Mouse (Mus musculus) neural tube, embryonic 14.5 days (tissue): Measurements from ENCODE around the gene Tmem132b. TPM values are rescaled to one million over a fixed set of nuclear protein-coding genes. Genes with fewer than 3 reads are reported as not detected.

ENCODE experiments used
- ATAC-seq: fragments of 200-750 bp; cut with Nextera tagmentation; 2 replicates; pipeline ENCODE4 v1.8.0; 2017; ENCODE audit warnings: low read depth, mild to moderate bottlenecking, moderate TSS enrichment, moderate library complexity
- H3K27ac ChIP-seq: fragments of 300-500 bp; sonication (generic); 2 replicates; pipeline ENCODE4 v1.5.1; 2014; ENCODE audit warnings: low read depth, mild to moderate bottlenecking, control low read depth, low read length, moderate library complexity, mixed read lengths
- H3K27me3 ChIP-seq: fragments of 300-500 bp; sonication (generic); 2 replicates; pipeline ENCODE4 v1.6.1; 2014; ENCODE audit warnings: low read length; ENCODE audit not compliant: control insufficient read depth, insufficient read depth
- H3K36me3 ChIP-seq: fragments of 300-500 bp; sonication (generic); 2 replicates; pipeline ENCODE4 v1.6.1; 2014; ENCODE audit warnings: low read length, mixed read lengths; ENCODE audit not compliant: control insufficient read depth, insufficient read depth
- H3K4me1 ChIP-seq: fragments of 300-500 bp; sonication (generic); 2 replicates; pipeline ENCODE4 v1.6.1; 2014; ENCODE audit warnings: low read length; ENCODE audit not compliant: control insufficient read depth, insufficient read depth
- H3K4me2 ChIP-seq: fragments of 300-500 bp; sonication (generic); 2 replicates; pipeline ENCODE4 v1.6.1; 2014; ENCODE audit warnings: mild to moderate bottlenecking, low read depth, low read length, control low read depth
- H3K4me3 ChIP-seq: fragments of 300-500 bp; sonication (generic); 2 replicates; pipeline ENCODE4 v1.5.1; 2014; ENCODE audit warnings: low read depth, low read length, control low read depth, mixed read lengths
- H3K9ac ChIP-seq: fragments of 300-500 bp; sonication (generic); replicated peaks from 2 replicates; pipeline ENCODE4 v1.6.1; 2014; ENCODE audit warnings: low read depth, mild to moderate bottlenecking, control low read depth, low read length, mixed read lengths
- H3K9me3 ChIP-seq: fragments of 300-500 bp; sonication (generic); 2 replicates; pipeline ENCODE4 v1.6.1; 2016; ENCODE audit warnings: low read length; ENCODE audit not compliant: control insufficient read depth
- WGBS: fragments of 180-500 bp; shearing (Covaris S2); extraction: QIAGEN DNeasy Blood & Tissue Kit; methylation state at CpG from one replicate; pipeline ENCODE4 v1.1.7; 2014; 5-methylcytosine and 5-hydroxymethylcytosine counted together
- polyA plus RNA-seq: library from polyadenylated mRNA; unstranded; fragments of >200 nt; fragmentation: Nextera tagmentation; extraction: Ambion mirVana; gene quantifications from 2 replicates; pipeline ENCODE4 v1.2.1, GENCODE M21; 2014

The Tmem132b gene
- polyA plus RNA-seq, 1 experiment from 2014 or later = 5.5 TPM

DNA sequence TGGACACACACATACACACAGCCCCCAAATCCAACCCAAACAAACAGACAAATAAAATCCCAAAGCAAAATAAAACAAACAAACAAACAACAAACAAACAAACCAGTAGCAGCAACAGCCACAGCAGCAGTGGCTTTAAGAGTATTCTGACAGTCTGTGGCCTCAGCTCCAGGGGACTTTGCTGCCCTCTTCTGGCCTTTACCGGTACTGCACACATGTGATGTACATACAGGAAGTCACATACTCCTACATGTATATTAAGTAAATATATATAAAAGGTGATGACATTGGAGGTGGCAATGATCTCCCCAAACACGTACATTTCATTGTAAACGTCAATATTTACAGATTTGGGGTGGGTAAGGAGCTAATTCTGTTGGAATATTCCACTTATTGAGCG lies 5.1 kb upstream of the Tmem132b start:
- WGBS = 77% methylated on average over 4 of the region's 4 CpGs
- Histone ChIP-seq H3K9ac (no peak overlapping the region), H3K4me2 (no peak overlapping the region), H3K4me3 (no peak overlapping the region), H3K27ac (no peak overlapping the region), H3K36me3 (peaks cover 7% of the 10 kb centered on the region), H3K4me1 (no peaks in the 10 kb centered on the region), H3K27me3 (no peaks in the 10 kb centered on the region), H3K9me3 (no peaks in the 10 kb centered on the region)
- ATAC-seq = no peak

DNA sequence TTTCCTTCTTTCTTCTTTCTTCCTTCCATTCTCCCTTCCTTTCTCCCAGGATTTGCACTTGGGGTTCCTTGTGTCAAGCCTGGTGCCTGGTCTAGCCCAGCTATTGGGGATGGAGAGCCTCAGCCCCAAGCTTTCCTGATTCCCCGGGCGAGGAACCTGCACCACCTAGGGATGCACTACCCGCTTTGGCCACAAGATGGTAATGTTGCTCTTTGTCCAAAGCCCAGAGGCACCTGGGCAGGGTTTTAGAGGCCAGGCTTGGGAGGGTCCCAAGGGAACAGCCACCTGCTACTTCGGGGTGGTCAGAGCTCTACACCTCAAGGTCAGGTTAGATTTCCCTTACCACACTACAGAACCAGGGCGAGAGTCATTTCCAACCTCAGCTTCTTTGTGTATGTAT lies 2.5 kb upstream of the Tmem132b start:
- Histone ChIP-seq H3K9me3 (no peaks in the 10 kb centered on the region), H3K9ac (no peak overlapping the region), H3K36me3 (no peaks in the 10 kb centered on the region), H3K4me3 (no peak overlapping the region), H3K4me2 (no peak overlapping the region), H3K27ac (no peak overlapping the region), H3K27me3 (peaks cover 14% of the 10 kb centered on the region), H3K4me1 (peaks cover 11% of the 10 kb centered on the region; the same call in 1 of the 2 replicates)
- no peak for ATAC-seq
- WGBS = 4% methylated on average over 5 of the region's 5 CpGs

- Histone ChIP-seq H3K4me1 (peaks cover 12% of the 10 kb centered on the region; the same call in 1 of the 2 replicates), H3K36me3 (no peaks in the 10 kb centered on the region), H3K27me3 (peaks cover 14% of the 10 kb centered on the region), H3K27ac (peak overlapping the region; percentile 57; the same call in 1 of the 2 replicates), H3K4me3 (peak overlapping the region; percentile 53), H3K9me3 (no peaks in the 10 kb centered on the region), H3K4me2 (peak overlapping the region; percentile 93), H3K9ac (peak overlapping the region; percentile 74)
- ATAC-seq = peak; percentile 65
- 0% methylated on average over 30 of the region's 30 CpGs for WGBS
These were observed 594 bp downstream of the Tmem132b start for GRCm38 (mm10) chr5:125532191-125532544.

DNA sequence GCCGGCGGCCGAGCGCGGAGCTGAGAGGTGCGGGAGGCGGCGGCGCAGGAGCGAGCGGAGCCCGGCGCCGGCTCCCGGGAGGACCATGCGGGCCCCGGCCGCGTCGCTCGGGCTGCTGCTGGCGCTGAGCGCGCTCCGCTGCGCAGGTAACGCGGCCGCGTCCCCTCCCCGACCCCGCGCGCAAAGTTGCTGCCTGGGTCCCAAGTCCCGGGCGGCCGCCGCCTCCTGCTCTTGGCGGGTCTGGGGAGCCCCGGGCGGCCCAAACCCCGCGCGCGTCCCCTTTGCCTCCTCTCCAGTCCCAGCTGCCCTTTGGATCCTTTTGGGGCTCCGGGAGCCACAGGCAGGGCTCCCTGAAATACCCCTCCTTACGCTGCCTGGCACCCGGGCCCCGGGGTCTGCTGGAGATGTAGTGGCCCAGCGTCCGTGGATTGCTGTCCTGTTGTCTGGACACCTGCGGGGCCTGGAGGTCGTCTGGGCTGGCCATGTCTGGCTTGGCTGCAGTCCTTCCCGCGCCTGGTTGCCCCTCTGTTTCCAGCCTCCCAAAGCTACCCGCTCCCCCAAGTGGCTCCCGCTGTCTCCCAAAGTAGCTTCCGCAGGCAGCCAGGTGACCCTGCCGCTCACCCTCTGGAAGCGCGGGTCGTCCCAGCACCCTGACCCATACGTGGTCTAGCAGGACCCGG lies 1.1 kb downstream of the Tmem132b start:
- ATAC-seq = no peak; the same call in 1 of the 2 replicates
- 1% methylated on average over 52 of the region's 64 CpGs for WGBS
- H3K27me3 ChIP-seq = peaks cover 14% of the 10 kb centered on the region

GRCm38 (mm10) chr5:125533225-125533900 lies 1.8 kb downstream of the Tmem132b start:
- Histone ChIP-seq H3K27me3 (peaks cover 14% of the 10 kb centered on the region), H3K27ac (peak overlapping the region; percentile 57; the same call in 1 of the 2 replicates), H3K9ac (peak overlapping the region; percentile 74), H3K4me3 (peak overlapping the region; percentile 53), H3K9me3 (no peaks in the 10 kb centered on the region), H3K36me3 (no peaks in the 10 kb centered on the region), H3K4me1 (peaks cover 12% of the 10 kb centered on the region; the same call in 1 of the 2 replicates), H3K4me2 (peak overlapping the region; percentile 93)
- ATAC-seq = no peak
- WGBS = 2% methylated on average over 24 of the region's 24 CpGs

More for the DNA sequence above, 1.1 kb downstream of the Tmem132b start:
- Histone ChIP-seq H3K4me2 (peak overlapping the region; percentile 93), H3K9ac (peak overlapping the region; percentile 74), H3K4me1 (peaks cover 12% of the 10 kb centered on the region; the same call in 1 of the 2 replicates), H3K27ac (peak overlapping the region; percentile 57), H3K36me3 (no peaks in the 10 kb centered on the region), H3K4me3 (peak overlapping the region; percentile 53), H3K9me3 (no peaks in the 10 kb centered on the region)

DNA sequence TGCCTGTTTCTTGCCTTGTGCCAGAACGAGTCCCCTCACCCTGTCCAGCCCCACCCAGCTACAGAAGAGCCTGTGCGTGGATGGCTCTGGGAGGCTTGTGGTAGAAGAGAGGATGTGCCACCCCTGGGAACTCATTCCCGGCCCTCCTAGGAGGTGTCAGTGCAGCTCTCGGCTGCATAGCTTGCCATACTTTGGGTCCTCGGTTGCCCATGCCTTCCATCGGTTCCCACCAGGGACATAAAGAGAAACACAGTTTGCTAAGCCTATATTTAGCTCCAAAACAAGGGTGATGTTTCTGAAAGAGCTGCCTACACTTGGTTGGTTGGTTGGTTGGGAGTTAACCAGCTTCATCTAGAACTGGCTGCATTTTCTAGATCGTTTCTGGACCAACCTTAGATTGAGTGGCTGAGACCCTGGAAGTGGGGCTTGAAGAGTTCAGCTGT lies 2.6 kb downstream of the Tmem132b start:
- Histone ChIP-seq H3K4me1 (peaks cover 12% of the 10 kb centered on the region; the same call in 1 of the 2 replicates), H3K36me3 (no peaks in the 10 kb centered on the region), H3K4me3 (peak overlapping the region; percentile 53), H3K9ac (0 out of 2 replicates have a peak overlapping the region, but pooled peaks have one; percentile 74), H3K9me3 (no peaks in the 10 kb centered on the region), H3K27ac (peak overlapping the region; percentile 18; the same call in 1 of the 2 replicates), H3K4me2 (peak overlapping the region; percentile 93), H3K27me3 (peaks cover 14% of the 10 kb centered on the region)
- no peak for ATAC-seq
- 7% methylated on average over 7 of the region's 7 CpGs for WGBS

DNA sequence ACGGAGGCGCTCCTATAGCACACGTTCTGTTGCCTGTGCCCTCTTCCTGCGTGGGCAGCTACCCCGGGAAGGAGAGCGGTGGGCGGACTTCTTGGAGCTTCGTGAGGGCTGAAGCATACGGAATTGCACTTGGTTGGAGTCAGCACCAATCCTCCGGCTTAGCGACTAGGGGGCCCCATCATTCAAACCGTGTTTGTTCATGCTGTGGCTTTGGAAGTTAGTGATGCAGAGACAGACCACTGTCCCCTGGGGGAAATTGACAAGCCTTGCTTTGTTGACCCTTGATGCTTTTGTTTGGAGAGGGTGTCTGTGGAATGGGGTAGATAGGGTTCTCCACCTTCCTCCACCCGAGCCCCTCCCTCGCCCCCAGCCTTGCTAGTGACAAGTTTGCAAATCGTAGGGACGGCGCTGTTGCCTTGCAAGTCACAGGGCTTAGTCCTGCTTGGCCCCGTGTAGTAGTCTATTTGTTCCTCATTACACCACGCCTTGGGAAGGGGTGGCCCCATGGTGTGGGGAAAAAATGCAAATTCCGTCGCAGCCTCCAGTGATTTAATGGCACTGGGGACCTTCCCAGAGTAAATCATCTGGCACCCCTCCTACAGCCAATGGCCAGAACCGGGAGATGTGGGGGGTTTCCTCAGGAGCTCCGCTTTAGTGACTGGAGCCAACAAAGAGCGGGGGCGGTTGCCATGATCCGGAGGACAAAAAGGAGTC lies 3.2 kb downstream of the Tmem132b start:
- Histone ChIP-seq H3K4me3 (peak overlapping the region; percentile 53), H3K27me3 (peaks cover 14% of the 10 kb centered on the region), H3K4me1 (peaks cover 12% of the 10 kb centered on the region; the same call in 1 of the 2 replicates), H3K4me2 (peak overlapping the region; percentile 93), H3K27ac (no peak overlapping the region), H3K9me3 (no peaks in the 10 kb centered on the region), H3K36me3 (no peaks in the 10 kb centered on the region), H3K9ac (0 out of 2 replicates have a peak overlapping the region, but pooled peaks have one; percentile 11)
- peak; percentile 68; the same call in 1 of the 2 replicates for ATAC-seq
- WGBS = 1% methylated on average over 26 of the region's 26 CpGs

DNA sequence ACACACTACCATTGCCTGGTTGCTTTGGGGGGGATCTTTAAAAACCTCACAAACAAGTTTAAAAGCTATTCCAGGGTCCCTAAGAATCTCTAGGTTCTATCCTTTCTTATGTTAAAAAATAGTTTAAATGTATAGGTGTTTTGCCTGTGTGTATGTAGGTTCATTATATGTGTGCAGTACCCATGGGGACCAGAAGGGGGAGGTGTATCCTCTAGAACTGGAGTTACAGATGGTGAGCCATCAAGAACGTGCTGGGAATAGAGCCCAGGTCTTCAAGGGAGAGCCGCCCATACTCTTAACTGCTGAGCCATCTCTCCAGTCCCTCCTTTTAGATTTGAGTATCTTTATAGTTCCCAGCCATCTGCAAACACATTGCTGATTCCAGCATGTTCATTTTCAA lies 13.5 kb downstream of the Tmem132b start:
- Histone ChIP-seq H3K4me3 (no peak overlapping the region), H3K9ac (no peak overlapping the region), H3K9me3 (no peaks in the 10 kb centered on the region), H3K4me2 (no peak overlapping the region), H3K27ac (no peak overlapping the region), H3K4me1 (no peaks in the 10 kb centered on the region), H3K36me3 (no peaks in the 10 kb centered on the region), H3K27me3 (no peaks in the 10 kb centered on the region)
- WGBS = 91% methylated on average over 2 of the region's 2 CpGs
- ATAC-seq = no peak
